Mouse (Mus musculus): ENCODE results near the gene Ranbp3l. TPM values are rescaled to one million over a fixed set of nuclear protein-coding genes. Genes with fewer than 3 reads are reported as not detected.
A peak's percentile ranks its signal among the peaks of the same experiment; 100 is the strongest.

Gene Ranbp3l
- polyA plus RNA-seq, 1 experiment from 2014 or later: 4.8 TPM

GRCm38 (mm10) chr15:9073067-9073608, 105.4 kb downstream of the Ranbp3l start:
- Histone ChIP-seq H3K4me1 (peaks cover 39% of the 10 kb centered on the region), H3K27ac (no peak overlapping the region), H3K9me3 (replicated peaks) (no peaks in the 10 kb centered on the region), H3K4me3 (peak overlapping the region; percentile 86), H3K27me3 (no peaks in the 10 kb centered on the region), H3K9ac (no peak overlapping the region), H3K4me2 (replicated peaks) (peak overlapping the region; percentile 84), H3K36me3 (no peaks in the 10 kb centered on the region)
- WGBS: 56% methylated on average over 12 of the region's 12 CpGs
- no peak for ATAC-seq (ENCODE audit: low FRiP score)

GRCm38 (mm10) chr15:9073684-9074083, 105.9 kb downstream of the Ranbp3l start:
- H3K27ac ChIP-seq: no peak overlapping the region
- H3K9ac ChIP-seq: no peak overlapping the region
- ATAC-seq (ENCODE audit: low FRiP score): no peak
- peaks cover 39% of the 10 kb centered on the region for H3K4me1 ChIP-seq
- H3K4me3 ChIP-seq: 0 out of 2 replicates have a peak overlapping the region, but pooled peaks have one; percentile 86
- no peaks in the 10 kb centered on the region for H3K9me3 ChIP-seq (replicated peaks)
- H3K4me2 ChIP-seq (replicated peaks): peak overlapping the region; percentile 84
- H3K27me3 ChIP-seq: no peaks in the 10 kb centered on the region
- 83% methylated on average over 5 of the region's 5 CpGs for WGBS
- no peaks in the 10 kb centered on the region for H3K36me3 ChIP-seq

GRCm38 (mm10) chr15:9074139-9074538, 106.4 kb downstream of the Ranbp3l start:
- WGBS: 43% methylated on average over 2 of the region's 2 CpGs
- H3K4me2 ChIP-seq (replicated peaks): no peak overlapping the region

GRCm38 (mm10) chr15:9074671-9075070, 106.9 kb downstream of the Ranbp3l start:
- 16% methylated on average over 4 of the region's 4 CpGs for WGBS
- Histone ChIP-seq H3K9me3 (replicated peaks) (no peaks in the 10 kb centered on the region), H3K4me1 (peaks cover 46% of the 10 kb centered on the region), H3K27ac (no peak overlapping the region), H3K9ac (no peak overlapping the region), H3K4me2 (replicated peaks) (0 out of 2 replicates have a peak overlapping the region, but pooled peaks have one; percentile 11), H3K27me3 (no peaks in the 10 kb centered on the region), H3K4me3 (no peak overlapping the region), H3K36me3 (no peaks in the 10 kb centered on the region)
- no peak for ATAC-seq (ENCODE audit: low FRiP score)

More at GRCm38 (mm10) chr15:9074139-9074538, 106.4 kb downstream of the Ranbp3l start:
- peaks cover 43% of the 10 kb centered on the region for H3K4me1 ChIP-seq
- no peak for ATAC-seq (ENCODE audit: low FRiP score)
- H3K27me3 ChIP-seq: no peaks in the 10 kb centered on the region
- no peaks in the 10 kb centered on the region for H3K36me3 ChIP-seq
- no peak overlapping the region for H3K4me3 ChIP-seq
- H3K27ac ChIP-seq: no peak overlapping the region
- H3K9ac ChIP-seq: no peak overlapping the region
- no peaks in the 10 kb centered on the region for H3K9me3 ChIP-seq (replicated peaks)

DNA sequence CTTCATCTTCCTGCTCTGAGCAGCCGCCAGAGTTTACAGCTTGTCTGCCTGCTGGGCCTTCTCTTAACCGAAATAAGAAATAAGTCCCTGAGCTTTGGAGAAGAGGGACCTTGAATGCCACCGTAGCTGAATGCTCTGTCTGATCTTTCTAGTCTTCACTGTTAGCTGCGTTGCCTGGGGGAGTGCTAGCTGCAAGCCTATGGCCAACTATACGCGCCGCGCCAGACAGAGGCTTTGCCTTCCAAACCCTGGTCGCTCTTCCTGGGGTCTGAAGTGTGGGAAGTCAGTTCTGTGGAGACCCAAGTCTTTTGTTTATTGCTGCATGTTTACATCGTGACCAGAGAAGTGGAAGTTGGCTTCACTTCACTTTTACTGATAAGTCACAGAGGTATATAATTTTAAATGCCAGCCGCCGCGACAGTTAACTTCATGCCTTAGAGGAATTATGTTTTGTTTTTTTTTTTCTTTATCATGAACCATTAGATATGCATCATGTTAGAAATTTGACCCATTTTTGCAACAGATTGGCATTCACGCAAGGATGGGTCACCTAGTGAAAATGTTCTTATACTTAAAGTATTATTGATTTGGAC, 108.0 kb downstream of the Ranbp3l start:
- 79% methylated on average over 14 of the region's 14 CpGs for WGBS
- Histone ChIP-seq H3K27ac (no peak overlapping the region), H3K9ac (no peak overlapping the region), H3K36me3 (no peaks in the 10 kb centered on the region), H3K4me1 (peaks cover 37% of the 10 kb centered on the region), H3K9me3 (replicated peaks) (no peaks in the 10 kb centered on the region), H3K4me3 (no peak overlapping the region), H3K27me3 (no peaks in the 10 kb centered on the region), H3K4me2 (replicated peaks) (no peak overlapping the region)
- no peak for ATAC-seq (ENCODE audit: low FRiP score)

- no peak overlapping the region for H3K27ac ChIP-seq
- no peak overlapping the region for H3K4me3 ChIP-seq
- H3K4me1 ChIP-seq: peaks cover 22% of the 10 kb centered on the region
- ATAC-seq (ENCODE audit: low FRiP score): no peak
- 74% methylated on average over 12 of the region's 12 CpGs for WGBS
- no peaks in the 10 kb centered on the region for H3K36me3 ChIP-seq
- no peaks in the 10 kb centered on the region for H3K27me3 ChIP-seq
- H3K9ac ChIP-seq: no peak overlapping the region
- H3K9me3 ChIP-seq (replicated peaks): no peaks in the 10 kb centered on the region
- H3K4me2 ChIP-seq (replicated peaks): no peak overlapping the region
Measured at GRCm38 (mm10) chr15:9078481-9079300, 110.9 kb downstream of the Ranbp3l start.

DNA sequence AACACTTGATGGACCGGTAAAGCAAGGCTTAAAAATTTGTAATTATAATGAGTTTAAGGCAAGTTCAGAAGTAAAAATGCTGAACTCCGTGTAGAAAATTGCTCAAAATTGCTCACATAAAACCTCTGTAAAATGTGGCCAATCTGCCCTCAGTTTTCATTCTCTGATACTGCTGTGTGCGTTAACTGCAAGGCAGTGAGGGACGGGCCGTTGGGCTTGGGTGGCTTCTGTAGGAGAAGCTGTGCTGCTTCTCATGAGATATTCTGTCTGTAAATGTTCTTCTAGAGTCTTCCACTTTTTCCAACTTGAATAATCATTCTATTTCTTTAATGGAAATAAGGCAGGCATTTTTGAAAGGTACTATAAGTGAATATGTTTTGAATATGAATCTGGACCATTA, 111.9 kb downstream of the Ranbp3l start:
- Histone ChIP-seq H3K4me2 (replicated peaks) (no peak overlapping the region), H3K9ac (no peak overlapping the region), H3K27me3 (no peaks in the 10 kb centered on the region), H3K27ac (no peak overlapping the region), H3K9me3 (replicated peaks) (no peaks in the 10 kb centered on the region), H3K4me1 (peaks cover 16% of the 10 kb centered on the region), H3K36me3 (no peaks in the 10 kb centered on the region), H3K4me3 (no peak overlapping the region)
- WGBS: 50% methylated on average over 5 of the region's 5 CpGs
- no peak for ATAC-seq (ENCODE audit: low FRiP score)

DNA sequence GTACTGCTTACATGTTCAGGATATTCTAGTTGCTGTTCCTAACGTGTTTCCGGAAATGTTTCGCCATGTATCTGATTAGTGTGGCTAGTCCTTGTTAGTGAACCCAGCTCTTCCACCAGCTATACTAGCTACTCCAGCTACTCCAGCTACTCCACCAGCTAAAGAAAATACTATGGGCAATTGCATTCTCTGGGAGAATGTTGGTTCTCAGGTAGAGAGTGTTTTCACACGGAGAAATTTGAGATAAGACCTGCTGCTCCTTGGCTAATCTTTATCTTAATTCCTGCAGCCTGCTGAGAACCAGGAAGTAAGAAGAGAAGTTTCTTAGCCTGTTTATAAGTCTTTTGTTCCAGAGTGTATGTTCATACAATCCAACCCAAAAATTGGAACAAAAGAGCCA, 112.5 kb downstream of the Ranbp3l start:
- peaks cover 10% of the 10 kb centered on the region for H3K4me1 ChIP-seq
- no peak overlapping the region for H3K9ac ChIP-seq
- H3K9me3 ChIP-seq (replicated peaks): no peaks in the 10 kb centered on the region
- no peaks in the 10 kb centered on the region for H3K36me3 ChIP-seq
- H3K4me3 ChIP-seq: no peak overlapping the region
- no peaks in the 10 kb centered on the region for H3K27me3 ChIP-seq
- ATAC-seq (ENCODE audit: low FRiP score): no peak
- no peak overlapping the region for H3K4me2 ChIP-seq (replicated peaks)
- no peak overlapping the region for H3K27ac ChIP-seq
- WGBS: 76% methylated on average over 4 of the region's 4 CpGs

DNA sequence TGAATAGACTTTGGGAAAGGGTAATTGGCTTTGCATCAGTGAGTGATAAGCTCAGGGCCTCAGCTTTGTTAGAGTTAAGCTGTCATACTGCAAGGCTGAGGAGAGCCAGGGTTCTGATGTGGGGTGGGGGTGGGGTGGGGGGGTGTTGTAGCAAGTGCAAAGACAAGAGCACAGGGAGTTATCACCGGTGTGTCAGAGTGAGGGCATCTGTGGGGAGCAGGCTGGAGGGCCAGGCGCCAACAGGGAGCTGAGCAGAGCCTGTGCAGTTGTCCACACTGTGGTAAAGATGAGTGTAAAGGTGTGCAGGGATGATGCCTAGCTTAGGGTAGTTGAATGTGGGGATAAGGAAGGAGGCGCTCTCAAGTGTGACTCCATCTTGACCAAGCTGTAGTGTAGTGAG, 113.5 kb downstream of the Ranbp3l start:
- WGBS: 89% methylated on average over 3 of the region's 3 CpGs
- H3K9me3 ChIP-seq (replicated peaks): no peaks in the 10 kb centered on the region
- no peaks in the 10 kb centered on the region for H3K27me3 ChIP-seq
- peaks cover 7% of the 10 kb centered on the region for H3K4me1 ChIP-seq
- no peak overlapping the region for H3K4me3 ChIP-seq
- no peak overlapping the region for H3K27ac ChIP-seq
- no peak overlapping the region for H3K4me2 ChIP-seq (replicated peaks)
- ATAC-seq (ENCODE audit: low FRiP score): no peak
- no peak overlapping the region for H3K9ac ChIP-seq
- H3K36me3 ChIP-seq: no peaks in the 10 kb centered on the region

- H3K27ac ChIP-seq: no peak overlapping the region
- peaks cover 7% of the 10 kb centered on the region for H3K4me1 ChIP-seq
- H3K4me2 ChIP-seq (replicated peaks): no peak overlapping the region
- no peak for ATAC-seq (ENCODE audit: low FRiP score)
- no peak overlapping the region for H3K9ac ChIP-seq
- no peak overlapping the region for H3K4me3 ChIP-seq
- H3K36me3 ChIP-seq: no peaks in the 10 kb centered on the region
- no peaks in the 10 kb centered on the region for H3K27me3 ChIP-seq
- H3K9me3 ChIP-seq (replicated peaks): no peaks in the 10 kb centered on the region
- WGBS: 87% methylated on average over 9 of the region's 9 CpGs
Measured at GRCm38 (mm10) chr15:9082753-9083152, 115.0 kb downstream of the Ranbp3l start.

- H3K9me3 ChIP-seq (replicated peaks): no peaks in the 10 kb centered on the region
- H3K36me3 ChIP-seq: no peaks in the 10 kb centered on the region
- no peak overlapping the region for H3K27ac ChIP-seq
- peak; percentile 63; the same call in 1 of the 2 replicates for ATAC-seq (ENCODE audit: low FRiP score)
- H3K4me2 ChIP-seq (replicated peaks): no peak overlapping the region
- no peak overlapping the region for H3K4me3 ChIP-seq
- 44% methylated on average over 11 of the region's 11 CpGs for WGBS
- no peaks in the 10 kb centered on the region for H3K27me3 ChIP-seq
- 0 out of 2 replicates have a peak, but pooled peaks cover 2% of the 10 kb centered on the region for H3K4me1 ChIP-seq
- H3K9ac ChIP-seq: no peak overlapping the region
Measured at GRCm38 (mm10) chr15:9086813-9087212, 119.1 kb downstream of the Ranbp3l start.

DNA sequence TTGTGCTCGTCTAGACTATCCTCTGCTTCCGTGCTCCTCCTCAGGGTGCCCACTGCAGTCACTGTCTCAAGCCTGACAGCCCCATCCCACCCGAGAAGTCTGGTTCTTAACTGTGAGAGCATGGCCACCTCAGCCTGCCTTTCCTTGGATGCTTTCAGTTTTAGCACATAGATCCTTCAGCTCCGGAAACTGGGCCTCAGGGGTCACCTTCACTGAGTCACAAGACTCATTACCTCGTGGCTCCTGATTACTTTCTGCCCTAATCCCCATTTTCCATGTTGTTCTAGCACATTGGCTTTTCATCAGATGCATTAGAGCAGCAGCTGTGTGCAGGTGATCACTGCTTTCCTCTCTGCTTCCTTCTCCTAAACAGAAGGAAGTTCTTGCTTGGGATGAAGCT, 119.7 kb downstream of the Ranbp3l start:
- H3K27me3 ChIP-seq: no peaks in the 10 kb centered on the region
- H3K9me3 ChIP-seq (replicated peaks): no peaks in the 10 kb centered on the region
- no peak for ATAC-seq (ENCODE audit: low FRiP score)
- no peak overlapping the region for H3K9ac ChIP-seq
- H3K4me1 ChIP-seq: 0 out of 2 replicates have a peak, but pooled peaks cover 2% of the 10 kb centered on the region
- H3K4me2 ChIP-seq (replicated peaks): no peak overlapping the region
- H3K36me3 ChIP-seq: no peaks in the 10 kb centered on the region
- 86% methylated on average over 5 of the region's 5 CpGs for WGBS
- no peak overlapping the region for H3K27ac ChIP-seq
- no peak overlapping the region for H3K4me3 ChIP-seq

All from hindbrain, embryonic 12.5 days (tissue).